Comparison of ENCODE assay signal across 8 mouse cellular contexts in the genomic region with DNA sequence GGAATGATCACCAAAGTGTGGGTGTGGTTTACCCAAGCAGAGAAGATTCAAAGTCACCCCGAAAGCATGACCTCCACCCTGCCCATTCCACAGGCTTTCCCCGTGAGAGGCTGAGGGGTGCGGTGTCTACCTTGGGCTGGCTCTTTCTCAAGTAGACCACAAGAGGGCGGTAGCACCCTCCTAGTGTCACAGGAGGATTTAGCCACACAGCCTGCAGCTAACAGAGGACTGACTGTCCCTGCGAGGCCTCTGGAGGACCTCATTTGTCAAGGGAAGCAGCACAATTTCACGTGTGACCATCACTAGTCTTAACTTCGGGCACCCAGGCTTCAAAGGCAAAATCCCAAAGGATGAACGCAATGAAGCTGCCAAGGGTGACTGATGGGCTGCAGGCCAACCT. TPM values are rescaled to one million over a fixed set of nuclear protein-coding genes. Genes with fewer than 3 reads are reported as not detected.
A peak's percentile ranks its signal among the peaks of the same experiment; 100 is the strongest.
DNase-seq lines count a peak whose midpoint lies in the region; ATAC-seq and TF ChIP-seq lines count a peak whose summit lies in the region.

No protein-coding gene starts in this region.

- H3K27ac ChIP-seq in spleen, adult 2 months (ENCODE audit: insufficient read depth, low read length) = no peak overlapping the region
- H3K27ac ChIP-seq in intestine, embryonic 16.5 days (ENCODE audit: low read length) = no peak overlapping the region
- no peak overlapping the region for H3K27ac ChIP-seq in limb, embryonic 11.5 days (replicated peaks; ENCODE audit: low read depth, low read length)
- H3K27ac ChIP-seq in midbrain, embryonic 14.5 days (replicated peaks; ENCODE audit: low read depth, low read length) = no peak overlapping the region
- H3K27ac ChIP-seq in stomach, embryonic 14.5 days (ENCODE audit: low read length) = no peak overlapping the region

- ATAC-seq in intestine, embryonic 16.5 days = peak; percentile 68
- no peak for ATAC-seq in limb, embryonic 11.5 days (ENCODE audit: insufficient number of reproducible peaks, low FRiP score, low TSS enrichment, low read depth)
- ATAC-seq in midbrain, embryonic 14.5 days (ENCODE audit: low FRiP score, low TSS enrichment) = no peak; the same call in 1 of the 2 replicates
- ATAC-seq in stomach, embryonic 14.5 days (ENCODE audit: insufficient number of reproducible peaks, insufficient read depth, low FRiP score, low read depth) = peak; percentile 39; the same call in 1 of the 2 replicates

- no peak overlapping the region for H3K4me3 ChIP-seq in spleen, adult 2 months (ENCODE audit: extremely low read depth, insufficient read depth, insufficient read length)
- H3K4me3 ChIP-seq in intestine, embryonic 16.5 days (ENCODE audit: low read length) = no peak overlapping the region
- no peak overlapping the region for H3K4me3 ChIP-seq in limb, embryonic 11.5 days (ENCODE audit: low read depth, low read length)
- no peak overlapping the region for H3K4me3 ChIP-seq in midbrain, embryonic 14.5 days (replicated peaks; ENCODE audit: low read depth, low read length)
- H3K4me3 ChIP-seq in stomach, embryonic 14.5 days (ENCODE audit: low read depth, low read length) = no peak overlapping the region

- H3K36me3 ChIP-seq in spleen, adult 2 months (ENCODE audit: control insufficient read depth, insufficient read depth, low read length) = no peaks in the 10 kb centered on the region
- H3K36me3 ChIP-seq in intestine, embryonic 16.5 days (ENCODE audit: control insufficient read depth, insufficient read depth, low read length) = no peaks in the 10 kb centered on the region
- H3K36me3 ChIP-seq in limb, embryonic 11.5 days (ENCODE audit: control insufficient read depth, insufficient read depth, low read length) = no peaks in the 10 kb centered on the region
- H3K36me3 ChIP-seq in midbrain, embryonic 14.5 days (ENCODE audit: control insufficient read depth, insufficient read depth, low read length) = no peaks in the 10 kb centered on the region
- no peaks in the 10 kb centered on the region for H3K36me3 ChIP-seq in stomach, embryonic 14.5 days (ENCODE audit: control insufficient read depth, insufficient read depth, low read length)

- H3K4me2 ChIP-seq in intestine, embryonic 16.5 days (ENCODE audit: low read depth, low read length) = no peak overlapping the region
- no peak overlapping the region for H3K4me2 ChIP-seq in limb, embryonic 11.5 days (ENCODE audit: low read depth, severe bottlenecking)
- H3K4me2 ChIP-seq in midbrain, embryonic 14.5 days (ENCODE audit: low read length) = no peak overlapping the region
- H3K4me2 ChIP-seq in stomach, embryonic 14.5 days (replicated peaks; ENCODE audit: low read depth, low read length) = no peak overlapping the region

- DNase-seq in spleen, adult 2 months (ENCODE audit: low read depth in 1 of 2, low spot score in 2 of 2) = peak in 1 of 2 experiments; percentile 12
- no peak for DNase-seq in spleen, adult 12 weeks (ENCODE audit: low spot score)
- DNase-seq in cerebellum, postnatal 25 days = peak; percentile 74 to 81
- peak; percentile 53 for DNase-seq in gastrocnemius, postnatal 25 days
- peak; percentile 73 for DNase-seq in limb, embryonic 11.5 days (ENCODE audit: low spot score)
- peak; percentile 84 for DNase-seq in midbrain, embryonic 14.5 days

- H3K27me3 ChIP-seq in spleen, adult 2 months (ENCODE audit: control insufficient read depth, insufficient read depth, low read length) = no peaks in the 10 kb centered on the region
- H3K27me3 ChIP-seq in intestine, embryonic 16.5 days (replicated peaks; ENCODE audit: control insufficient read depth, insufficient read depth, low read length) = no peaks in the 10 kb centered on the region
- no peaks in the 10 kb centered on the region for H3K27me3 ChIP-seq in limb, embryonic 11.5 days (ENCODE audit: control insufficient read depth, insufficient read depth, low read length)
- H3K27me3 ChIP-seq in midbrain, embryonic 14.5 days (ENCODE audit: control insufficient read depth, insufficient read depth, low read length) = no peaks in the 10 kb centered on the region
- no peaks in the 10 kb centered on the region for H3K27me3 ChIP-seq in stomach, embryonic 14.5 days (ENCODE audit: control insufficient read depth, insufficient read depth, low read length)

- 12% methylated on average over 8 of the region's 8 CpGs for WGBS in spleen, adult 2 months
- 9% methylated on average over 8 of the region's 8 CpGs for WGBS in intestine, embryonic 16.5 days
- WGBS in limb, embryonic 11.5 days = 10% methylated on average over 8 of the region's 8 CpGs
- WGBS in midbrain, embryonic 14.5 days = 14% methylated on average over 8 of the region's 8 CpGs
- WGBS in stomach, embryonic 14.5 days = 7% methylated on average over 8 of the region's 8 CpGs

- no peak for TF ChIP-seq POLR2A in spleen, adult 2 months (IDR thresholded peaks at IDR 0.05; ENCODE audit: low read depth, low read length)

- no peaks in the 10 kb centered on the region for H3K9me3 ChIP-seq in intestine, embryonic 16.5 days (ENCODE audit: control insufficient read depth, low read length)
- no peaks in the 10 kb centered on the region for H3K9me3 ChIP-seq in limb, embryonic 11.5 days (ENCODE audit: control insufficient read depth, low read length)
- H3K9me3 ChIP-seq in midbrain, embryonic 14.5 days (ENCODE audit: control insufficient read depth, low read length) = no peaks in the 10 kb centered on the region
- no peaks in the 10 kb centered on the region for H3K9me3 ChIP-seq in stomach, embryonic 14.5 days (ENCODE audit: control insufficient read depth, low read depth, low read length)

- no peak overlapping the region for H3K9ac ChIP-seq in intestine, embryonic 16.5 days (ENCODE audit: low read depth, low read length)
- no peak overlapping the region for H3K9ac ChIP-seq in limb, embryonic 11.5 days (ENCODE audit: low read length)
- no peak overlapping the region for H3K9ac ChIP-seq in midbrain, embryonic 14.5 days (replicated peaks; ENCODE audit: low read length)
- no peak overlapping the region for H3K9ac ChIP-seq in stomach, embryonic 14.5 days (replicated peaks; ENCODE audit: low read depth, low read length)

- TF ChIP-seq CTCF in spleen, adult 2 months (IDR thresholded peaks at IDR 0.05; ENCODE audit: extremely low read depth, insufficient read depth, insufficient read length, insufficient replicate concordance) = peak; percentile 66; the same call in 1 of the 2 replicates

- H3K4me1 ChIP-seq in spleen, adult 2 months (ENCODE audit: control insufficient read depth, insufficient read depth, insufficient read length) = no peaks in the 10 kb centered on the region
- no peaks in the 10 kb centered on the region for H3K4me1 ChIP-seq in intestine, embryonic 16.5 days (ENCODE audit: control insufficient read depth, insufficient read depth, low read length)
- no peaks in the 10 kb centered on the region for H3K4me1 ChIP-seq in limb, embryonic 11.5 days (ENCODE audit: control insufficient read depth, insufficient read depth, low read length)
- H3K4me1 ChIP-seq in midbrain, embryonic 14.5 days (ENCODE audit: control insufficient read depth, insufficient read depth, low read length) = no peaks in the 10 kb centered on the region
- no peaks in the 10 kb centered on the region for H3K4me1 ChIP-seq in stomach, embryonic 14.5 days (ENCODE audit: control insufficient read depth, insufficient read depth, low read length)

RNA-seq across cellular contexts. Expression of a gene that starts 17.9 kb away (rescaled TPM):
- polyA plus RNA-seq in spleen, adult 2 months (2012; rRNA removed) = 7.8 and 8.3 TPM in 2 replicates
- total RNA-seq in gastrocnemius, postnatal 25 days (2021) = 10 to 100 TPM; 21.5 to 21.9 TPM
- 24.8 and 27.8 TPM in 2 replicates for polyA plus RNA-seq in intestine, embryonic 16.5 days (2015; fragmentation: Nextera tagmentation; extraction: Ambion mirVana)
- 20.7 and 28.3 TPM in 2 replicates for polyA plus RNA-seq in limb, embryonic 11.5 days (2014; fragmentation: Nextera tagmentation; extraction: Ambion mirVana)
- 37.0 and 42.8 TPM in 2 replicates for polyA plus RNA-seq in midbrain, embryonic 14.5 days (2014; fragmentation: Nextera tagmentation; extraction: Ambion mirVana)
- polyA plus RNA-seq in stomach, embryonic 14.5 days (2014; fragmentation: Nextera tagmentation; extraction: Ambion mirVana) = 31.6 and 35.7 TPM in 2 replicates

RNA-seq across cellular contexts. Expression of a gene that starts 37.3 kb away (rescaled TPM):
- polyA plus RNA-seq in spleen, adult 2 months (2012; rRNA removed) = 0.32 and 0.34 TPM in 2 replicates
- total RNA-seq in gastrocnemius, postnatal 25 days (2021) = not detected
- polyA plus RNA-seq in intestine, embryonic 16.5 days (2015; fragmentation: Nextera tagmentation; extraction: Ambion mirVana) = 0.09 and 0.12 TPM in 2 replicates
- polyA plus RNA-seq in limb, embryonic 11.5 days (2014; fragmentation: Nextera tagmentation; extraction: Ambion mirVana) = 0.09 TPM in 1 of 2 replicates, not detected in the other
- polyA plus RNA-seq in midbrain, embryonic 14.5 days (2014; fragmentation: Nextera tagmentation; extraction: Ambion mirVana) = 0.08 TPM in 2 replicates
- polyA plus RNA-seq in stomach, embryonic 14.5 days (2014; fragmentation: Nextera tagmentation; extraction: Ambion mirVana) = not detected in 2 replicates

RNA-seq across cellular contexts. Expression of a gene that starts 59.6 kb away (rescaled TPM):
- polyA plus RNA-seq in spleen, adult 2 months (2012; rRNA removed) = 2.3 and 4.2 TPM in 2 replicates
- total RNA-seq in gastrocnemius, postnatal 25 days (2021) = under 1 TPM; 0.28 to 0.38 TPM
- 3.4 and 4.0 TPM in 2 replicates for polyA plus RNA-seq in intestine, embryonic 16.5 days (2015; fragmentation: Nextera tagmentation; extraction: Ambion mirVana)
- polyA plus RNA-seq in limb, embryonic 11.5 days (2014; fragmentation: Nextera tagmentation; extraction: Ambion mirVana) = 2.2 and 2.6 TPM in 2 replicates
- polyA plus RNA-seq in midbrain, embryonic 14.5 days (2014; fragmentation: Nextera tagmentation; extraction: Ambion mirVana) = 10.7 and 13.1 TPM in 2 replicates
- polyA plus RNA-seq in stomach, embryonic 14.5 days (2014; fragmentation: Nextera tagmentation; extraction: Ambion mirVana) = 6.3 and 6.9 TPM in 2 replicates

Comparison
In these comparisons a context has a peak if more than half of its experiments do, and no peak if none do; other contexts are left out.
1. ATAC-seq: peak in intestine, embryonic 16.5 days (single experiment) and stomach, embryonic 14.5 days (single experiment); none in limb, embryonic 11.5 days (single experiment) and midbrain, embryonic 14.5 days (single experiment).